Mouse (Mus musculus) C2C12 (cell line): ENCODE measurements around the gene Tagln.

ENCODE experiments used
- CEBPB ChIP-seq: IDR thresholded peaks from one replicate; pipeline ENCODE4 v1.6.1; 2011; ENCODE audit warnings: low read depth, mild to moderate bottlenecking, control low read depth, moderate library complexity
- CTCF ChIP-seq: IDR thresholded peaks from one replicate; pipeline ENCODE4 v1.5.1; 2011; ENCODE audit not compliant: control insufficient read depth, insufficient read depth, insufficient read length
- MYOG ChIP-seq: IDR thresholded peaks from one replicate; pipeline ENCODE4 v1.6.1; 2011; ENCODE audit not compliant: control insufficient read depth, insufficient read length; ENCODE audit errors: extremely low read depth
- USF1 ChIP-seq: IDR thresholded peaks from one replicate; pipeline ENCODE4 v1.6.1; 2011; ENCODE audit warnings: low read depth, mild to moderate bottlenecking, control low read depth, moderate library complexity

DNA sequence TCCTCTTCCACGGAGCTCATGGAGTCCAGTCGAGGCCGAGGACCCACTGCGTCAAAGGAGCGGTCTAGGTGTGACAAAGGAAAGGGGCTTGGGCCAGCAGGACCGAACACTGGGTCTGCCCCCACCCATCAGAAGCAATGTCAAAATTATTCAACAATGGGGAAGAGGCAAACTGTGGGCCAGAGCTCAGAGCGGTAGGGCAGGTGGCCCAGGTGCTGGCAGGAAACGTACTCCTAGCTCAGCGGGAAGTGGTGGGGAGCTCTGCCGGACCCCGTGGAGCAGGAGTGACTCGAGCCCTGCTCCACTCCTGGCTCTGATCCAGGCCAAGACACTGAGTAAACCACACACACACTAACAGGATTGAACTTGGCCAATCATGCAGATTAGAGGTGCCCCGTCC, 9.9 kb upstream of the Tagln start:
- TF ChIP-seq USF1, result no peak
- no peak for TF ChIP-seq CTCF
- no peak for TF ChIP-seq CEBPB
- TF ChIP-seq MYOG, result no peak
